Mouse (Mus musculus) right cerebral cortex, adult 18-20 months (tissue): ENCODE results near the gene Myo9b.
A peak's percentile ranks its signal among the peaks of the same experiment; 100 is the strongest.

Source experiments
- DNase-seq: peaks from one replicate; pipeline ENCODE4 v3.0.0; 2022; ENCODE audit warnings: mixed read lengths

The Myo9b gene

DNA sequence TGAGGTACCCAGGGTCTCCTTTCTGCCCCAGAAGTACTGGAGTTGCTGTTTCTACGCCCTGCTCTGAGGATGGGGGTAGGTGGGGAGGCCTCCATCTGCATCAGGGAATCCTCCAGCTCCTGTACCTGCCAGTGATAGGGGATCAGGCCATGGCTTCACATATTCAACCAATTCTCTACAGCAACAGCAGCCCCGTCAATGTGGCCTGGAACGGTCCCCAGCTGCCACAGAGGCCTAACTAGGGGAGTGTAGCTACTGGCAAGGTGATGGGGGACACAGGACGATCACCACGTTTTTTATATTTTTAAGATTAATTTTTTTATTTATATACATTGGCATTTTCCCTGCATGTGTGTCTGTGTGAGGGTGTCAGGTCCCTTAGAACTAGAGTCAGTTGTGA lies 119.9 kb downstream of the Myo9b start:
- no peak for DNase-seq

DNA sequence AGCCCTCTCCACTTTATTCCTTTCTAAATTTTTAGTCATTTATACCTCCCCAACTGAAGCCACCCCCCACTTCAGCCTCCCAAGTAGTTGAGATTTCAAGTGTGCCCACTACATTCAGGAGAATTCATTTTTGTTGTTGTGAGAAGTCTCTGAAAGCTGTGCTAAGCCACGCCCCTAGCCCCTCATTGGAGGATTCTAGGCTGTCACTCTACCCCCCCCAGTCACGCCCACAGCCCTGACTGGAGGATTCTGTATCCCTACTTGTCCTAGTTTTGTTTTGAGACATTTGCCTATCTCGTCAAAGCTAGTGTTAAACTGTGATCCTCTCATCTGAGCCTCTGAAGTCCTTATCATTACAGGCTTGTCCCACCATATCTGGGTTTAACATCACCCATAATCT lies 120.4 kb downstream of the Myo9b start:
- no peak for DNase-seq

DNA sequence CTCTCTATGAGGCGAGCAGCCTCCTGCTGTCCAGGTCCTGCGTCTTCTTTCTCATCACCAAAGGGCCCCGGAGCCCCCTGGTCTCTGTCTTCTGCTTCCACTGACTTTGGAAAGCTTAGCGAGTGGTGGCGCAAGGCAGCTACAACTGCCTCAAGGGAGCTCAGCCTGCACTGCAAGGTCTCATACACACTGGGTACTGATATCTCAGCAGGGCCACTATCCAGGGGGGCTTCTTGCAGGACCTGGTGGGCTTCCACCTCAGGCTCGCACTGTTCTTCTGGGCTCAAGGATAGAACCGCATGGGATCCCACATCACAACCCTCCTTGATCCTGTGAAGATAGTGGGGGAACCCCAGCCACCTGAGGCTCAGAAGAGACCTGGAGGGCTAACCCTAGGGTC lies 122.0 kb downstream of the Myo9b start:
- DNase-seq, result no peak

DNA sequence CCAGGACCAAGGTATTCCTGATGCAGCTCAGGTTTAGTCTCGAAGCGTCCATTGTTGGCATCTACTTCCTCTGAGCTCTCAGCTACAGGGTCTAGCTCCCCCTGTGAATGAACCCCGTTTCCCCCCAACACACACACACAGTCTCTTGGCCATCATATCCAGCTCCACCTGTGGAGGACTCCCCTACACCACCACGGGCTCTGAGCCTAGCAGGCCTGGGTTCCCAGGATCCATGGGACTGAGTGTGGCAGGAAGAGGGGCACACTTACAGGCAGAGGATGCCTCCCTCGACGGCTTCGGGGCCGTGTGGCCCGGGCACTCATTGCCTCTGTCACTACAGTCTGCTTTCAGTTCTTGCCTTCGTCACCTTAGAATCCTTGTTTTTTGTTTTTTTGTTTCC lies 122.6 kb downstream of the Myo9b start:
- no peak for DNase-seq

DNA sequence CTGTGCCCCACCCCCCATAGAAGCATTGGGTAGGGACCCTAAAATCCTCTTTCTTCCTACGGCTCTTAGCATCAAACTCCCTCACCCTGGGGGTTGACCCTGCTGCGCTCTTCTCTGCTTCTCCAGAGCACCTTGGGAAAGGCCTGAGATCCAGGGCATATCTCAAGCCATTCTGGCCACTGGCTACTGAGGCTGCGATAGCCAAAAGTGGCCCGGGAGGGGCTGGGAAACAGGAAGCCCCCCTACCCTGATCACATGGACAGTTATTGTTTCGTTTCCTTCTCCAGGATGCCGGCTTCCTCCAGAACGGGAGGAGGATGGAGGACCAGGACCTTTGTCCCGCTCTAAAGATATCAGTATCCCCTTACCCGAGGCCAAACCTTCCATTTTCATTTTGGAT lies 123.1 kb downstream of the Myo9b start, which contains the start of gene Ushbp1:
TSS of gene Ushbp1 (minus strand) at position 174 of the 400 bp plus-strand sequence.
- no peak for DNase-seq

DNA sequence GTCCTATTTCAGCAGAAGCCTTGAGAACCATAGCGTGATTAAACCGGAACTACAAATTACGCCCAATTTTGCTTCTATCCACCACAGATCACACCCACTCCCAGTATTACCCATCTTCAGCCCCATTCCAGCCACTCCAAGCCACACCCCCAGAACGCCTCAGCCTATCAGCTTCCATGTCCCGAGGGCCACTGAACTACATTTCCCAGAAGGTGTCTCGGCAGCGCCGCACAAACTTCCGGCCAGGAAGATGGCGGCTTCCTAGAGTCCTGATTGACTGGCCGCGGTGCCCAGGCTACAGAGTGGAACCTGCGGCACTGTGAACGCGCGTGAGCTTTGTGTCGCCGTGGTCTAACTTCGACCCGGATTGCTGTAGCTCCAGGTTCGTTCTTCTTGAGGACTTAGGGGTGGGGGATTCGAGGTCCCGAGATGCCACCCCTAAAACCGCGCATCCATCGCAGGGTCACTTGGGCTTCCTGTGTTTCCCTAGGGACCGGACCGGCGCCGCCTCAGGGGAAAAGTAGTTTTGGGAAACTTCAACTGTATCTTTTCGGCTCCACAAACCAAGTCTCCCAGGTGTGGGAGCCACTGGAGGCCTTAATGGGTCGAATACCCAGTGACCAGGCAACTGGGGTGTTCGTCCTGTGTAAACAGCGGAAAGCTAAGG lies 124.3 kb downstream of the Myo9b start, which contains the start of gene Babam1:
TSS of gene Babam1 (plus strand) at position 223 of the 667 bp plus-strand sequence.
- DNase-seq, result peak; percentile 96

DNA sequence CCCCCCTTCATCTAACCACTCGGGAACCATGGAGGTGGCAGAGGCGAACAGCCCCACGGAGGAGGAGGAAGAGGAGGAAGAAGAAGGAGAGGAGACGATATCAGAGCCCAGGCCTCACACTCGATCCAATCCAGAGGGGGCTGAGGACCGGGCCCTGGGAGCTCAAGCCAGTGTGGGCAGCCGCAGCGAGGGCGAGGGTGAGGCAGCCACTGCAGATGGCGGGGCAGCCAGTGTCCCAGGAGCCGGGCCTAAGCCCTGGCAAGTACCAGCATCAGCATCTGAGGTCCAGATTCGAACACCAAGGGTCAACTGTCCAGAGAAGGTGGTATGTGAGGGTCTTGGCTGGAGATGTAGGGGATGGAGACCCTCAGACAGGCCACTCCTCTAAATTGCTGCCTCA lies 125.2 kb downstream of the Myo9b start:
- DNase-seq, result no peak

DNA sequence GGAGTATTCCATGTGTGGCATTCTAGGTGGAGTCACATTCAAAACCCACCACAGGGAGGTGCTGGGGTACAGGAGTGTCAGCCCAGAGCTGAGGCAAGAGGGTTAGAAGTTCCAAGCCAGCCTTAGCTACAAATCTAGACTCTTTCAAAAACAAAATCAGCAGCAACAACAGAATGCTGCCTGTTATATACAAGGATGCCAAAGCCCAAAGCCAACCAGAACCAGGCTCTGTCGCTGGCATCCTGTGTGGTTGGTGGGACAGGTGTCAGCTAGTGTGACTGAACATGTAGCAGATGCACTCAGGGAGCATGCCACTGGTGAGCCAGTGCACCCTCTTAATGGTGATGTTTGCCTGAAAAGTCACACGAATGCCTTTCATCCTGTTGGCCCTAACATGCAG lies 128.3 kb downstream of the Myo9b start:
- DNase-seq, result no peak

DNA sequence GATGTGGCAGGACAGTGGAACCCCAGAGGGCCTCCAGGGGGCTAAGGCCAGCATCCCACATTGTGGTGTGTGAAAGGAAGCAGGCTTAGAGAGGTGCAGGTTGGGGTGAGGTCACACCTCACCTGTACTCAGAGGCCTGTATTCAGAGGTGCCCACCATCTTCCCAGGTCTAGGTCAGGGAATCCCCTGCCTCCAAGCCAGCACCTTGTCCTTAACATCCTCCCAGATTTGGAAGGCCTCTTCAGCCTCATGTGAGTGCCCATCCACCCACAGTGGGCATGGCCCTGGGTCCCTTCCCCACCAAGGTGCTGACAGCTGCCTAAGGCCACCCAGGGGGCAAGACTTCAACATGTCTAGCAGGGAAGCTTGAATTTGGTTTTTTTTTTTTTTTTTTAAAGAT lies 128.9 kb downstream of the Myo9b start:
- no peak for DNase-seq

DNA sequence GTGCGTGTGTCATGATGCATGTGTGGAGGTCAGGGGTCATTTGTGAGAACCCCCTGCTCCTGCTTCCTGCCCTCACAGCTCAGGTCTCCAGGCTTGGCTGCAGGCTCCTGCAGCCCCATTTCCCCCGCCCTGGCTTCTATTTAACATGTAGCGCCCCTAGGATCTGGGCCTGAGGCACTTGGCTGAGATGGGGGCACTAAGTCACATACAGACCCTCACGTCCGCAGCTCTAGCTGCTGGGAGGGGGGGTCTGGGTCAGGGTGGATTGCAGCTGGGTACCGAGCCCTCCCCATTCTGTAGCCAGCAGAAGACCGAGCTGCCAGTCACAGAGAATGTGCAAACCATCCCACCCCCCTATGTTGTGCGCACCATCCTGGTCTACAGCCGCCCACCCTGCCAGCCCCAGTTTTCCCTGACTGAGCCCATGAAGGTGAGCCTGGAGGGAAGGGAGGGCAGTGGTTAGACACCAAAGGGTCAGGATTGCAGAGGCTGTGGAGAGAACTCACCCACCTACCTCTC lies 130.0 kb downstream of the Myo9b start:
- no peak for DNase-seq

DNA sequence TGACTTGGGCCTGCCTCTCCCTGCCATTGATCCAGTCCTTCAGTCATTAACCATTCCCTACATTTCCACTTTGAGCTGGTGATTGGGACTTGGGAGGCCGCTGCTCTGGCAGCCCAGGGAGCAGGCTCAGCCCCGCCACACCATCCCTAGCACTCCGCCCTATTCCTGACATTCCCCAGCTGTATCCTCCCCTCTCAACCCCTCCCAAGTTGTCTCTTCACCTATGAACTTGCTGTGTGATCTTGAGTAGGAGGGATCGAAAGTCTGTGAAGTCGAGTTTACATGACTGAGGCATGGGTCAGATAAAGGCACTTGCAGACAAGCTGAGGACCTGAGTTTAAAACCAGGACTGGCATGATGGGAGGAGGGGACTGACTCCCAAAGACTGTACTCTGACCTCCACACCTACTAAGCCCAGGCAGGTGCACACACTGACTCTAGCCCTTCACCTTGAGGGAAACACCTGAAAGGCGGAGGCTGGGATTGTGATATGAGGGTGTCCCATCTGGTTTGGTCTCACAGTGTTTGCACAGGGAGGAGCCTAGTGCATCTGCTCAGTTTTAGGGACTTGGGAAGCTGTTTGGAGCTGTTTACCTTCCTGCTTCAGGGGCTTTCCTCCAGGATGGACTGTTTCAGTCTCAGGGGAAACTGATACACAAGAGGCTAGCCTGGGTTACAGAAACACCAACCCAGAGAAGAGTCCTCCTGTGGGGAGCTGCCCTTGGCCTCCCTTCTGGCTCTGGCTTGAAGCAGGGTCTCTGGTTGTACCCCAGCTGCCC lies 130.8 kb downstream of the Myo9b start:
- no peak for DNase-seq

DNA sequence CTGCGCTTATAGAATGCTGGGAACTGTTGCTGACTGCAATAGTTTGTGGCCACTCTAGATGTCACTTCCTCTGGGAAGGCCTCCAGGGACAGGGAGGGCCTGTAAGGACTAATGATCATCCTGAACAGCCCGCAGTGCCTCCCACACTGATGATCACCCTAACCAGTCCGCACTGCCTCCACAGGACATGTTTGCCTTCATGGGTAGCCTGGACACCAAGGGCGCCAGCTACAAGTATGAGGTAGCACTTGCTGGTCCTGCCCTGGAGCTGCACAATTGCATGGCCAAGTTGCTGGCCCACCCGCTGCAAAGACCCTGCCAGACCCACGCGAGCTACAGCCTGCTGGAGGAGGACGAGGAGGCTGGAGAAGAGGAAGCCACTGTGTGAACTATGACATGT lies 131.5 kb downstream of the Myo9b start:
- no peak for DNase-seq

DNA sequence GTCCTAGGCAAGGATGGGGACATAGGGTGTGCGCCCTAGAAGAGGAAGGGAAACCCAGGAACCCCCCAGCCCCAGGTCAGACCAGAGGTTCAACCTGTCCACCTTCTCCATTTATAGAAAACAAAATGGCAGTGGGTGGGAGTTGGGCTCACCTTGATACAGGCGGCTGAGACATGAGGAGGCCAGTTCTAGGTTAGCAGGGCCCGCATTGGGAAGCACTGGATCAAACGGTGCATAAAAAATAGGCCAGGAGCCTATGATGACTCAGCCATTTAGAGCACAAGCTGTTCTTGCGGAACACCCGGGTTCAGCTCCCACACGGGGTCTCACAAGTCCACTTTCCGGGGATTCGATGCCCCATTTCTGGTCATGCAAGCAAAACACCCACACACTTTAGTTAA lies 132.4 kb downstream of the Myo9b start:
- no peak for DNase-seq

DNA sequence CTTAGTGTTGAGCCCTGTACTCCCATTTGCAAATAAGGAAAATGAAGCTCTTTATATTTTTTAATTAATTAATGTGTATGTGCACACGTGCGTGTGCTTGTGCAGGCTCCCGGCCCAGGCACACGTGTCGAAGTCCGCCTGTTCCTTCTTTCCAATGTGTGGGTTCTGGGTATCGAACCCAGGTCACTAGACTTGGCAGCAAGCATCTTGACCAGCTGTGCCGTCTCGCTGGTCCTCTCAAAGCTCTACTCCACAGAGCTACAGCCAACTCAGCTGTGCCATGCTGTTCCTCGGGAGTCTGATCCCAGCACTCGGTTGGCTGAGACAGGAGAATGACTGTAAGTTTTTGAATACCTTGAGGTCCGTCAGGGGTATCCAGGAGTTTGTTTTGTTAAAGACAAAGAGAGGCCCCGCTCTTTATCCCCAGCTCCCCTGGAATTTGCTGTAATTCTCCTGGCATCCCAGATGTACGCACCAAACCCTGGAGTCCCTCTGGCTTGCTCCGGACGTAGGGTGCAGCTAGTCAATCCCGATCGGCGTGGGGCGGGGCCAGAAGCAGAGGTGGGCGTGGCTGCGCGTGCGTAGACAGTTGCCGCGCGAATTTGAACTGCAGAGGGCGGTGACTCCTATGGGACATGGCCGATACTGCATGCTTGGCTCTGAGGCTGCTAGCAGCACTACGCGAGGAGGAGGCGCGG lies 133.0 kb downstream of the Myo9b start, which contains the start of gene Ankle1:
TSS of gene Ankle1 (plus strand) at position 610 of the 698 bp plus-strand sequence.
- peak; percentile 92 for DNase-seq

DNA sequence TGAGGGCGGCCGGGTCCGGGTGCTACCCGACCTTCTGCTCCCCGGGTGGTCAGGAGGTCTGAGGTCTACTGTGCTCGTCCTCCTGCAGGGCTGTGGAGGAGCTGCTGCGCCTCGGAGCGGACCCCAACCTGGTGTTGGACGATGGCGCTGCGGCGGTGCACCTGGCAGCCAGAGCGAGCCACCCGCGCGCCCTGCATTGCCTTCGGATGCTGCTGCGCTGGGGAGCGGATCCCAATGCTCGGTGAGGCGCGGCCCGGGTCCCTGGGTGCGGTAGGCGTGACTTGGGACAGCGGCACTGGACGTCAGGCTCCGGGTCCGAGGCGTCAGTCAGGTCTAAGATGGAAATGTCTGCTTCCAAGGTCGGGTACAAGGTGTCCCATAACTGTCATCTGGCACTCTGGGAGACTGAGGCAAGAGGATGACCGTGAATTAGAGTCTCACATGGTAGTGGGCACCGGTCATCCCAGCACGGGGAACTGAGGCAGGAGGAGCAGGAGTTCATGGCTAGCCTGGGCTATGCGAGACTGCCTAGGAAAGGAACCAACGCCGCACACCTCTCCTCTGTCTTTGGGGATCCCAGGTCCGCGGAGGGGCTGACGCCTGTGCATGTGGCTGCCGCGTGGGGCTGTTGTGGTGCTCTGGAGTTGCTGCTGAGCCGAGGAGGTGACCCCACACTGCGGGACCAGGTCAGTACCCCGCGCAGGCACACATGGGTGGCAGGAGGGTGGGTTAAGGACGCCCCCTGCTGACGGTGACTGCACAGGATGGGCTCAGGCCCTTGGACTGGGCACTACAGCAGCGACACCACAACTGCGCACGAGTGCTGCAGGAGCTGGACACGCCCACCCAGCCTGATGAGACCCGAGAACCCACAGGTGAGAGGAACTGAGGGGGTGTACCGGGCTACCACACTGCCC lies 133.8 kb downstream of the Myo9b start:
- DNase-seq, result no peak

DNA sequence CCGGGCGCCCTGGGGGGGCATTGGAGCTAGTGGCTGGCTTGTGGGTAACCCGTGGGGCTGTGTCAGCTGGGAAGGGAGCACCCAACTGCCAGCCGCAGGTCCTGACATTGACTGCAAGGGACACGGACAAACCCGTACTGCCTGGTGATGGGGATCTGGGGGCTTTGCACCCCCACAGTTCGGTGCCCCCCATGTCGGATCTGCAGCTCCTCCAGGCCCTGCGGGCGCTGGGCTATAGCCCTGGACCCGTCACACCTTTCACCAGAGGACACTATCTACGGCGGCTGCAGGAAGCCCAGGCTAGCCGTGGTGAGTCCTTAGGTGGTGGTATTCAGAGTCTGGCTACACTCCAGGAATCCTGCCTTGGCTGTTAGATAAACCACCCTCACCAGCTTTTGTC lies 134.9 kb downstream of the Myo9b start:
- no peak for DNase-seq

DNA sequence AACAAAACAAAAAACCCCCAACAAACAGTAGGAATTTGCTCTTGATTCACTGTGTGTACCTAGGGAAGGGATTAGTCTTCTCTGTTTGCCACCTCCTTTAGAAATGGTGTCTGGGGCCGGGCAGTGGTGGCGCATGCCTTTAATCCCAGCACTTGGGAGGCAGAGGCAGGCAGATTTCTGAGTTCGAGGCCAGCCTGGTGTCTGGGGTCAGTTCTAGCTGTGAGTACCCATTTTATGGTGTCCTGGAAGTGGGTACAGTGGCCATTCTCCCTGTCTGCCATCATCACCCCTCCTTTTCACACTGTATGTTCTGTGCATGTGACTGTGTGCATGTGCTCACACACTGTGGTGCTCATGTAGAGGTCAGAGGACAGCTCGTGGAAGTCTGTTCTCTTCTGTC lies 135.7 kb downstream of the Myo9b start:
- no peak for DNase-seq
